Comparison of ENCODE assay signal across 9 mouse cellular contexts in the genomic region with DNA sequence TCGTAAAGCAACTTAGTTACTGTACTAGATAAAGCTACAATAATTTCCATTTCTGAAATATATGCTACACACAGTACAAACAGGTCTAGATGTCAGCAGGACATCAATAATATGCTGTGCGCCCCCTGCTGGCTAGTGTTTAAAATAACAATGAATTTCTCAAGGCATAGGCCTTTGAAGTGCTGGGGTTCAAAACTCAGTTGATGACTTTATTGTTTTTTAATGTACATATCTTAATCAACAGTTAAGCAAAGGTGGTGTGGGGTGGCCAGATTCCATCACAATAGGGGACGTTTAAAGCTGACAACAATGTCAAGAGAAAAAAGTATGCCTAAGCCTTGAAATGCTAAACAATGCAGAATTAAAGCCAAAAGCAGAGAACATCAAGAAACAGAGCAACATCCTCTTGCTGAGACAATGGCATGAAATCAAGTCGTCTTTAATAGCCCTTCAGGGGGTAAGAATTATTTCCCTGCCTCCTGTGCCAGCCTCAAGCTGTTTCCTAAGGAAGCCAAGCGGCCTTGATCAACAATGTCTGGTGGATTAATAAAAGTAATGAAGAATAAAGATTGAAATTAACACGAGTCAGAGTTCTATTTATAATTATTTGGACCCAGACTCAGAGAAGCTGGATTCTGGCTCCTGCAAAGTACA. TPM values are rescaled to one million over a fixed set of nuclear protein-coding genes. Genes with fewer than 3 reads are reported as not detected.
DNase-seq lines count a peak whose midpoint lies in the region; ATAC-seq and TF ChIP-seq lines count a peak whose summit lies in the region.
"Had no signal": no experiment of that assay in that cellular context is flagged by ENCODE, and none has a peak within 500 bp of the region (broad histone marks: within the 10 kb centered on the region; RNA-seq: fewer than 3 reads in every experiment).

No protein-coding gene starts in this region.

- peak; percentile 76 for TF ChIP-seq CTCF in Patski (IDR thresholded peaks at IDR 0.05)
- peak; percentile 37; the same call in 1 of the 2 replicates for TF ChIP-seq CTCF in cortical plate, adult 2 months (IDR thresholded peaks at IDR 0.05; ENCODE audit: extremely low read depth, insufficient read depth, low read length)

- no peak overlapping the region for H3K9ac ChIP-seq in heart, embryonic 15.5 days
- H3K9ac ChIP-seq in midbrain, embryonic 14.5 days (replicated peaks; ENCODE audit: low read length) = no peak overlapping the region

- H3K36me3 ChIP-seq in heart, embryonic 15.5 days = no peaks in the 10 kb centered on the region
- no peaks in the 10 kb centered on the region for H3K36me3 ChIP-seq in limb, embryonic 10.5 days
- no peaks in the 10 kb centered on the region for H3K36me3 ChIP-seq in midbrain, embryonic 14.5 days (ENCODE audit: control insufficient read depth, insufficient read depth, low read length)
- H3K36me3 ChIP-seq in splenic B cell, adult 2 months (ENCODE audit: control insufficient read depth, insufficient read depth, low read length, poor library complexity, severe bottlenecking) = no peaks in the 10 kb centered on the region; the same call in 1 of the 2 replicates

- TF ChIP-seq POLR2A in cortical plate, adult 2 months (IDR thresholded peaks at IDR 0.05; ENCODE audit: extremely low read depth, insufficient read depth, low read length) = no peak

- H3K4me2 ChIP-seq in heart, embryonic 15.5 days = peak overlapping the region; percentile 81
- no peak overlapping the region for H3K4me2 ChIP-seq in midbrain, embryonic 14.5 days (ENCODE audit: low read length)

- H3K4me1 ChIP-seq in cortical plate, adult 2 months (ENCODE audit: control insufficient read depth, insufficient read depth, low read length) = peaks cover 6% of the 10 kb centered on the region; the same call in 1 of the 2 replicates
- peaks cover 22% of the 10 kb centered on the region for H3K4me1 ChIP-seq in heart, embryonic 15.5 days (replicated peaks)
- H3K4me1 ChIP-seq in limb, embryonic 10.5 days = peaks cover 39% of the 10 kb centered on the region
- peaks cover 5% of the 10 kb centered on the region; the same call in 1 of the 2 replicates for H3K4me1 ChIP-seq in midbrain, embryonic 14.5 days (ENCODE audit: control insufficient read depth, insufficient read depth, low read length)

- POLR2A ChIA-PET in Patski (lab: Charles Lee) = interaction anchor here (0.6 to 1.8 kb wide), 4 partner anchors 10 to 1479 kb away, joined by 3 to 12 read pairs (median 5); no protein-coding TSS in a partner anchor

- no peak for ATAC-seq in frontal cortex, adult (ENCODE audit: low TSS enrichment)
- ATAC-seq in Patski = no peak
- ATAC-seq in heart, embryonic 15.5 days (replicated peaks; ENCODE audit: insufficient number of reproducible peaks, insufficient read depth, low FRiP score, low read depth) = no peak
- ATAC-seq in midbrain, embryonic 14.5 days (ENCODE audit: low FRiP score, low TSS enrichment) = no peak

- H3K9me3 ChIP-seq in heart, embryonic 15.5 days (replicated peaks) = no peaks in the 10 kb centered on the region
- H3K9me3 ChIP-seq in limb, embryonic 10.5 days (replicated peaks) = no peaks in the 10 kb centered on the region
- no peaks in the 10 kb centered on the region for H3K9me3 ChIP-seq in midbrain, embryonic 14.5 days (ENCODE audit: control insufficient read depth, low read length)

- in situ Hi-C loops in Patski (cut with MboI; ENCODE audit: low pct_unique_long_range_greater_than_20kb) = loop anchor here (5.0 kb wide), 1 partner anchor 295 kb away; no protein-coding TSS in a partner anchor

- H3K4me3 ChIP-seq in cortical plate, adult 2 months (ENCODE audit: insufficient read depth, low read length) = peak overlapping the region; percentile 98; the same call in 1 of the 2 replicates
- H3K4me3 ChIP-seq in heart, embryonic 15.5 days = peak overlapping the region; percentile 97
- peak overlapping the region; percentile 78; the same call in 1 of the 2 replicates for H3K4me3 ChIP-seq in limb, embryonic 10.5 days
- H3K4me3 ChIP-seq in midbrain, embryonic 14.5 days (replicated peaks; ENCODE audit: low read depth, low read length) = no peak overlapping the region
- H3K4me3 ChIP-seq: myocyte had no signal

- WGBS in heart, embryonic 15.5 days = 26% methylated on average over 6 of the region's 6 CpGs
- 31% methylated on average over 6 of the region's 6 CpGs for WGBS in limb, embryonic 10.5 days
- WGBS in midbrain, embryonic 14.5 days = 26% methylated on average over 6 of the region's 6 CpGs

- DNase-seq in frontal cortex, postnatal 36 days (ENCODE audit: low spot score in 2 of 2) = peak; percentile 30 to 55
- no peak for DNase-seq in Patski (ENCODE audit: low read depth, low spot score)
- DNase-seq in limb, embryonic 10.5 days (ENCODE audit: low spot score) = peak; percentile 83
- DNase-seq in midbrain, embryonic 14.5 days = peak; percentile 90
- DNase-seq in splenic B cell, adult 2 months (ENCODE audit: low read depth, low spot score) = peak; percentile 81

- CTCF ChIA-PET in Patski (lab: Charles Lee) = interaction anchor here (0.8 to 3.2 kb wide), 31 partner anchors 8 to 305 kb away, joined by 3 to 20 read pairs (median 4); no protein-coding TSS in a partner anchor

- no peak overlapping the region for H3K27ac ChIP-seq in cortical plate, adult 2 months (ENCODE audit: insufficient read depth, low read length)
- no peak overlapping the region for H3K27ac ChIP-seq in heart, embryonic 15.5 days
- no peak overlapping the region for H3K27ac ChIP-seq in limb, embryonic 10.5 days
- no peak overlapping the region for H3K27ac ChIP-seq in midbrain, embryonic 14.5 days (replicated peaks; ENCODE audit: low read depth, low read length)

- H3K27me3 ChIP-seq in Patski = no peaks in the 10 kb centered on the region
- H3K27me3 ChIP-seq in heart, embryonic 15.5 days = no peaks in the 10 kb centered on the region
- H3K27me3 ChIP-seq in limb, embryonic 10.5 days (ENCODE audit: low read depth, poor library complexity, severe bottlenecking) = peaks cover 23% of the 10 kb centered on the region
- H3K27me3 ChIP-seq in midbrain, embryonic 14.5 days (ENCODE audit: control insufficient read depth, insufficient read depth, low read length) = peaks cover 22% of the 10 kb centered on the region
- no peaks in the 10 kb centered on the region; the same call in 1 of the 2 replicates for H3K27me3 ChIP-seq in splenic B cell, adult 2 months (ENCODE audit: control insufficient read depth, insufficient read depth, low read length, poor library complexity, severe bottlenecking)

RNA-seq across cellular contexts. Expression of a gene that starts 2.0 kb away (rescaled TPM):
- polyA plus RNA-seq in Patski (2021) = 35.6 TPM
- 6.0 and 6.1 TPM in 2 replicates for polyA plus RNA-seq in cortical plate, adult 2 months (2012; rRNA removed)
- polyA plus RNA-seq in heart, embryonic 15.5 days (2015; fragmentation: Nextera tagmentation; extraction: Ambion mirVana) = 16.8 and 23.8 TPM in 2 replicates
- polyA plus RNA-seq in limb, embryonic 10.5 days (2016; fragmentation: Nextera tagmentation; extraction: Ambion mirVana) = 12.1 and 13.6 TPM in 2 replicates
- polyA plus RNA-seq in midbrain, embryonic 14.5 days (2014; fragmentation: Nextera tagmentation; extraction: Ambion mirVana) = 1.4 and 4.7 TPM in 2 replicates

RNA-seq across cellular contexts. Expression of a gene that starts 43.6 kb away (rescaled TPM):
- polyA plus RNA-seq in Patski (2021) = 2.0 TPM
- 12.9 and 13.4 TPM in 2 replicates for polyA plus RNA-seq in cortical plate, adult 2 months (2012; rRNA removed)
- polyA plus RNA-seq in heart, embryonic 15.5 days (2015; fragmentation: Nextera tagmentation; extraction: Ambion mirVana) = 0.62 and 1.1 TPM in 2 replicates
- polyA plus RNA-seq in limb, embryonic 10.5 days (2016; fragmentation: Nextera tagmentation; extraction: Ambion mirVana) = 0.73 and 1.3 TPM in 2 replicates
- 2.8 and 3.2 TPM in 2 replicates for polyA plus RNA-seq in midbrain, embryonic 14.5 days (2014; fragmentation: Nextera tagmentation; extraction: Ambion mirVana)
